Mouse (Mus musculus) limb, embryonic 15.5 days (tissue): ENCODE results near the gene Nsun2. TPM values are rescaled to one million over a fixed set of nuclear protein-coding genes. Genes with fewer than 3 reads are reported as not detected.
"Not testable (repeated sequence)": the region's sequence is repeated elsewhere in the genome, so short reads cannot be mapped to it uniquely, and the experiment has no call there.

Source experiments
- ATAC-seq: fragments of 200-750 bp; cut with Nextera tagmentation; 2 replicates; pipeline ENCODE4 v1.8.0; 2017; ENCODE audit warnings: low read depth, moderate TSS enrichment; ENCODE audit not compliant: insufficient number of reproducible peaks, low FRiP score, low TSS enrichment
- H3K27ac ChIP-seq: fragments of 300-500 bp; sonication (generic); 2 replicates; pipeline ENCODE4 v1.5.1; 2015; ENCODE audit warnings: moderate library complexity, mild to moderate bottlenecking, inconsistent platforms
- H3K27me3 ChIP-seq: fragments of 300-500 bp; sonication (generic); 2 replicates; pipeline ENCODE4 v1.6.1; 2015; ENCODE audit warnings: inconsistent platforms
- H3K36me3 ChIP-seq: fragments of 300-500 bp; sonication (generic); 2 replicates; pipeline ENCODE4 v1.6.1; 2015; ENCODE audit warnings: inconsistent platforms
- H3K4me1 ChIP-seq: fragments of 300-500 bp; sonication (generic); 2 replicates; pipeline ENCODE4 v1.6.1; 2015; ENCODE audit warnings: inconsistent platforms
- H3K4me2 ChIP-seq: fragments of 300-500 bp; sonication (generic); 2 replicates; pipeline ENCODE4 v1.6.1; 2015; ENCODE audit warnings: mild to moderate bottlenecking, inconsistent platforms
- H3K4me3 ChIP-seq: fragments of 300-500 bp; sonication (generic); 2 replicates; pipeline ENCODE4 v1.5.1; 2015; ENCODE audit warnings: mild to moderate bottlenecking, inconsistent platforms
- H3K9ac ChIP-seq: fragments of 300-500 bp; sonication (generic); 2 replicates; pipeline ENCODE4 v1.6.1; 2015; ENCODE audit warnings: inconsistent platforms
- H3K9me3 ChIP-seq: fragments of 300-500 bp; sonication (generic); 2 replicates; pipeline ENCODE4 v1.6.1; 2016; ENCODE audit warnings: inconsistent platforms
- WGBS: fragments of 180-500 bp; shearing (Covaris S2); methylation state at CpG from one replicate; pipeline ENCODE4 v1.1.7; 2015; 5-methylcytosine and 5-hydroxymethylcytosine counted together
- polyA plus RNA-seq: library from polyadenylated mRNA; unstranded; fragments of >200 nt; fragmentation: Nextera tagmentation; extraction: Ambion mirVana; gene quantifications from 2 replicates; pipeline ENCODE4 v1.2.1, GENCODE M21; 2015

Gene Nsun2
- polyA plus RNA-seq, 1 experiment from 2014 or later: 136 TPM

GRCm38 (mm10) chr13:69583591-69583990 lies 50.0 kb downstream of the Nsun2 start:
- 81% methylated on average over 6 of the region's 6 CpGs for WGBS
- Histone ChIP-seq H3K4me2 (no peak overlapping the region), H3K4me3 (no peak overlapping the region), H3K27me3 (no peaks in the 10 kb centered on the region), H3K9ac (no peak overlapping the region), H3K4me1 (no peaks in the 10 kb centered on the region), H3K36me3 (no peaks in the 10 kb centered on the region), H3K27ac (no peak overlapping the region), H3K9me3 (no peaks in the 10 kb centered on the region)
- ATAC-seq: no peak

- H3K4me1 ChIP-seq: no peaks in the 10 kb centered on the region
- no peaks in the 10 kb centered on the region for H3K9me3 ChIP-seq
- no peak for ATAC-seq
- H3K9ac ChIP-seq: no peak overlapping the region
- no peak overlapping the region for H3K4me3 ChIP-seq
- WGBS: 49% methylated on average over 6 of the region's 6 CpGs
- H3K27ac ChIP-seq: no peak overlapping the region
- H3K36me3 ChIP-seq: no peaks in the 10 kb centered on the region
- no peak overlapping the region for H3K4me2 ChIP-seq
- H3K27me3 ChIP-seq: no peaks in the 10 kb centered on the region
These were observed 52.3 kb downstream of the Nsun2 start for GRCm38 (mm10) chr13:69585828-69586227.

- Histone ChIP-seq H3K4me2 (no peak overlapping the region), H3K36me3 (no peaks in the 10 kb centered on the region), H3K9ac (no peak overlapping the region), H3K4me1 (no peaks in the 10 kb centered on the region), H3K27me3 (no peaks in the 10 kb centered on the region), H3K27ac (no peak overlapping the region), H3K9me3 (no peaks in the 10 kb centered on the region), H3K4me3 (no peak overlapping the region)
- WGBS: 64% methylated on average over 10 of the region's 10 CpGs
- ATAC-seq: no peak
These were observed 52.8 kb downstream of the Nsun2 start for GRCm38 (mm10) chr13:69586337-69586736.

- H3K27ac ChIP-seq: no peak overlapping the region
- no peak overlapping the region for H3K4me3 ChIP-seq
- H3K9me3 ChIP-seq: no peaks in the 10 kb centered on the region
- no peaks in the 10 kb centered on the region for H3K4me1 ChIP-seq
- no peaks in the 10 kb centered on the region for H3K36me3 ChIP-seq
- no peak overlapping the region for H3K9ac ChIP-seq
- 63% methylated on average over 3 of the region's 3 CpGs for WGBS
- H3K4me2 ChIP-seq: no peak overlapping the region
- no peak for ATAC-seq
- no peaks in the 10 kb centered on the region for H3K27me3 ChIP-seq
These were observed 54.3 kb downstream of the Nsun2 start for GRCm38 (mm10) chr13:69587849-69588248.

GRCm38 (mm10) chr13:69588263-69588662 lies 54.7 kb downstream of the Nsun2 start:
- H3K9ac ChIP-seq: no peak overlapping the region
- ATAC-seq: no peak
- H3K36me3 ChIP-seq: no peaks in the 10 kb centered on the region
- H3K4me3 ChIP-seq: no peak overlapping the region
- no peaks in the 10 kb centered on the region for H3K9me3 ChIP-seq
- no peaks in the 10 kb centered on the region for H3K4me1 ChIP-seq
- no peaks in the 10 kb centered on the region for H3K27me3 ChIP-seq
- H3K4me2 ChIP-seq: no peak overlapping the region
- H3K27ac ChIP-seq: no peak overlapping the region
- WGBS: 75% methylated on average over 6 of the region's 6 CpGs

- H3K27ac ChIP-seq: peak overlapping the region; percentile 43; the same call in 1 of the 2 replicates
These were observed 57.8 kb downstream of the Nsun2 start for GRCm38 (mm10) chr13:69591338-69591737.

GRCm38 (mm10) chr13:69592226-69592625 lies 58.7 kb downstream of the Nsun2 start:
- H3K27me3 ChIP-seq: no peaks in the 10 kb centered on the region
- peak; percentile 35; the same call in 1 of the 2 replicates for ATAC-seq
- 68% methylated on average over 8 of the region's 8 CpGs for WGBS
- H3K4me2 ChIP-seq: no peak overlapping the region
- H3K36me3 ChIP-seq: no peaks in the 10 kb centered on the region
- no peak overlapping the region for H3K9ac ChIP-seq
- no peaks in the 10 kb centered on the region for H3K4me1 ChIP-seq
- no peak overlapping the region for H3K4me3 ChIP-seq
- no peaks in the 10 kb centered on the region for H3K9me3 ChIP-seq
- peak overlapping the region; percentile 43; the same call in 1 of the 2 replicates for H3K27ac ChIP-seq

More at GRCm38 (mm10) chr13:69591338-69591737, 57.8 kb downstream of the Nsun2 start:
- H3K9ac ChIP-seq: no peak overlapping the region
- 91% methylated on average over 5 of the region's 5 CpGs for WGBS
- no peak for ATAC-seq
- no peaks in the 10 kb centered on the region for H3K36me3 ChIP-seq
- no peaks in the 10 kb centered on the region for H3K9me3 ChIP-seq
- no peaks in the 10 kb centered on the region for H3K4me1 ChIP-seq
- no peak overlapping the region for H3K4me3 ChIP-seq
- no peaks in the 10 kb centered on the region for H3K27me3 ChIP-seq
- no peak overlapping the region for H3K4me2 ChIP-seq

- H3K4me1 ChIP-seq: no peaks in the 10 kb centered on the region
- ATAC-seq: no peak
- H3K9ac ChIP-seq: no peak overlapping the region
- no peaks in the 10 kb centered on the region for H3K9me3 ChIP-seq
- no peaks in the 10 kb centered on the region for H3K36me3 ChIP-seq
- H3K4me2 ChIP-seq: no peak overlapping the region
- no peak overlapping the region for H3K4me3 ChIP-seq
- WGBS: 76% methylated on average over 8 of the region's 8 CpGs
- no peak overlapping the region for H3K27ac ChIP-seq
- no peaks in the 10 kb centered on the region for H3K27me3 ChIP-seq
These were observed 59.9 kb downstream of the Nsun2 start for GRCm38 (mm10) chr13:69593453-69593852.

GRCm38 (mm10) chr13:69594577-69595256 lies 61.2 kb downstream of the Nsun2 start:
- H3K4me2 ChIP-seq: no peak overlapping the region
- no peaks in the 10 kb centered on the region for H3K36me3 ChIP-seq
- no peak overlapping the region for H3K27ac ChIP-seq
- no peaks in the 10 kb centered on the region for H3K4me1 ChIP-seq
- no peaks in the 10 kb centered on the region for H3K9me3 ChIP-seq
- ATAC-seq: no peak
- 77% methylated on average over 7 of the region's 7 CpGs for WGBS
- no peaks in the 10 kb centered on the region for H3K27me3 ChIP-seq
- no peak overlapping the region for H3K4me3 ChIP-seq
- no peak overlapping the region for H3K9ac ChIP-seq

GRCm38 (mm10) chr13:69595911-69596310 lies 62.4 kb downstream of the Nsun2 start:
- Histone ChIP-seq H3K27ac (no peak overlapping the region), H3K9ac (no peak overlapping the region), H3K4me2 (no peak overlapping the region), H3K9me3 (no peaks in the 10 kb centered on the region), H3K4me3 (no peak overlapping the region), H3K4me1 (no peaks in the 10 kb centered on the region), H3K27me3 (no peaks in the 10 kb centered on the region), H3K36me3 (no peaks in the 10 kb centered on the region)
- ATAC-seq: no peak
- 86% methylated on average over 6 of the region's 6 CpGs for WGBS

- Histone ChIP-seq H3K9ac (no peak overlapping the region), H3K27me3 (no peaks in the 10 kb centered on the region), H3K4me3 (no peak overlapping the region), H3K4me1 (no peaks in the 10 kb centered on the region), H3K9me3 (no peaks in the 10 kb centered on the region), H3K4me2 (no peak overlapping the region), H3K36me3 (no peaks in the 10 kb centered on the region), H3K27ac (no peak overlapping the region)
- no peak for ATAC-seq
- WGBS: 90% methylated on average over 2 of the region's 2 CpGs
These were observed 63.0 kb downstream of the Nsun2 start for GRCm38 (mm10) chr13:69596515-69596914.

GRCm38 (mm10) chr13:69598867-69599266 lies 65.3 kb downstream of the Nsun2 start:
- H3K4me2 ChIP-seq: no peak overlapping the region
- no peak overlapping the region for H3K27ac ChIP-seq
- no peaks in the 10 kb centered on the region for H3K36me3 ChIP-seq
- no peaks in the 10 kb centered on the region for H3K27me3 ChIP-seq
- H3K4me3 ChIP-seq: no peak overlapping the region
- whole genome bisulfite sequencing: 82% methylated on average over 10 of the region's 10 CpGs
- no peaks in the 10 kb centered on the region for H3K4me1 ChIP-seq
- H3K9me3 ChIP-seq: no peaks in the 10 kb centered on the region
- ATAC-seq: no peak
- H3K9ac ChIP-seq: no peak overlapping the region

GRCm38 (mm10) chr13:69600863-69601262 lies 67.3 kb downstream of the Nsun2 start:
- 89% methylated on average over 5 of the region's 5 CpGs for WGBS
- not testable (repeated sequence) for H3K4me3 ChIP-seq, H3K9ac ChIP-seq, H3K36me3 ChIP-seq, ATAC-seq, H3K4me2 ChIP-seq, H3K4me1 ChIP-seq, H3K9me3 ChIP-seq, H3K27ac ChIP-seq, H3K27me3 ChIP-seq
